Mouse (Mus musculus) brain, embryonic 14.5 days (tissue): Measurements from ENCODE around the gene Cdkl1.

Experiments
- CTCF ChIP-seq: fragments of 200-500 bp; IDR thresholded peaks from 2 replicates; pipeline ENCODE4 v1.5.1; 2012; ENCODE audit warnings: inconsistent platforms, mild to moderate bottlenecking, moderate library complexity, borderline replicate concordance; ENCODE audit not compliant: insufficient read depth, insufficient read length; ENCODE audit errors: extremely low read depth
- POLR2A ChIP-seq: fragments of 200-500 bp; IDR thresholded peaks from 2 replicates; pipeline ENCODE4 v1.6.1; 2012; ENCODE audit warnings: mild to moderate bottlenecking, inconsistent platforms, borderline replicate concordance; ENCODE audit not compliant: poor library complexity, insufficient read depth, insufficient read length, severe bottlenecking; ENCODE audit errors: extremely low read depth

DNA sequence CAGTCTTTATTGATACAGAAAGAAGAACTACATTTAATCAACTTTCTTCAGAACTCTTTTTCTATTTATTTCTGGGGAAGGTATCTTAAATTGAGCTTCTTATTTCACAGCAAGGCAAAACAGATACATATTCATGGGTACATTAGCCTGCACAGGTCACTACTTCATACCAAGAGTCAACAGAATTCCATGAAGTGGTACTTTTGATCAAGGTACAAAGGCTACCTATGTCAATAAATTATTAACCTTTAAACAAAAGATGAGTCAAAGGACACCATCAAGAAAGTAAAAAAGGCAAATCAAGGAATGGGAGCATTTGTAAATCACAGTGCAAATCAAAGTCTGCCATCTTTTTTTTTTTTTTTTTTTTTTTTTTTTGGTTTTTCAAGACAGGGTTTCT lies 77.4 kb downstream of the Cdkl1 start:
- TF ChIP-seq CTCF (no peak), POLR2A (no peak)
